Mouse (Mus musculus) stomach, postnatal 0 days (tissue): ENCODE results near the gene Dedd2.

Source experiments
- CTCF ChIP-seq: IDR thresholded peaks from 2 replicates; pipeline ENCODE4 v1.5.1; 2016; ENCODE audit warnings: antibody characterized with exemption, low read depth, mild to moderate bottlenecking, moderate library complexity
- EP300 ChIP-seq: optimal IDR thresholded peaks from 2 replicates; pipeline ENCODE3; 2016; ENCODE audit warnings: antibody characterized with exemption

GRCm38 (mm10) chr7:25246079-25246758, 25.8 kb upstream of the Dedd2 start:
- TF ChIP-seq CTCF: no peak
- TF ChIP-seq EP300: no peak
